Mouse (Mus musculus): ENCODE results near the gene 1700012B09Rik. TPM values are rescaled to one million over a fixed set of nuclear protein-coding genes. Genes with fewer than 3 reads are reported as not detected.

1700012B09Rik gene
- polyA plus RNA-seq, 1 experiment from 2014 or later = 4.5 TPM

DNA sequence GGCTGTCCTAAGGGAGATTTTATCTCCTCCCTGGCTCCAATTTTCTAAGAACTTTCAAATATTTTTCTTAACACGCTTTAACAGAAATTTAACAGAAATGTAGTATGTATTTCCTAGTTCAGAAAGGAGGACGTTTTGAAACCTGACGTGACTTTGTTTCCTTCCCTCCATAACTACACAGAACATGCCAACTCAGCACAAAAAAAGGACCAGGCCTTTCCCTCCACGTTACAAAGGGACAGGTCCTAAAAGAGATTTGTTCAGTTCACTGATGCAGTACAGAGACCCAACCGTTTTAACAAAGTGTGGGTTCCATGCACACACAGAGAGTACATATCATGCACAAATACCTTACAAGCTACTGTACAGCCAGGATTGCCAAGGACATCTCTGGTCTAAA, 49.2 kb downstream of the 1700012B09Rik start:
- Histone ChIP-seq H3K9me3 (replicated peaks; ENCODE audit: control insufficient read depth, low read length, poor library complexity, severe bottlenecking) (no peaks in the 10 kb centered on the region), H3K27me3 (ENCODE audit: control insufficient read depth, insufficient read depth, low read depth, low read length) (no peaks in the 10 kb centered on the region), H3K4me3 (ENCODE audit: low read depth, low read length) (no peak overlapping the region), H3K4me2 (ENCODE audit: low read length) (no peak overlapping the region), H3K36me3 (ENCODE audit: control insufficient read depth, insufficient read depth, low read length) (no peaks in the 10 kb centered on the region), H3K9ac (ENCODE audit: low read depth, low read length) (no peak overlapping the region), H3K27ac (ENCODE audit: low read length) (no peak overlapping the region), H3K4me1 (ENCODE audit: control insufficient read depth, insufficient read depth, low read length) (no peaks in the 10 kb centered on the region)
- ATAC-seq = no peak
- WGBS = 79% methylated on average over 5 of the region's 5 CpGs

DNA sequence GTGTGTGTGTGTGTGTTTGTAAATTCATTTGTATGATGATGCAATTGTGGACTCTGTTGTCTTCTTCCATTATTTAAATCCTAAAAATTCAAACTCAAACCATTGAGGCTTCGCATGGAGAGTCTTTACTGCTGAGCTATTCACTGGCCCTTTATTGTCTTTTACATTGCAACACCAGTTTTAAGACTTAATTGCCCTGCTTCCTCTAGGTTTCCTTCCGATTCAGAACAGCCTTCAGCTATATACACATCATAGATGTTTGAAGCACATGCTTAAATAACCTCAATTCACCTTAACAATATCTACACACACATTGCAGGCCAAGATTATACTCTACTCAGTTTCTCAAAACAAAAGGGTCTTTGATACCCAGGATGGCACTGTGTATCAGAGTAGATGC, 50.4 kb downstream of the 1700012B09Rik start:
- no peak overlapping the region for H3K4me2 ChIP-seq (ENCODE audit: low read length)
- H3K9ac ChIP-seq (ENCODE audit: low read depth, low read length) = no peak overlapping the region
- H3K27ac ChIP-seq (ENCODE audit: low read length) = no peak overlapping the region
- H3K9me3 ChIP-seq (replicated peaks; ENCODE audit: control insufficient read depth, low read length, poor library complexity, severe bottlenecking) = no peaks in the 10 kb centered on the region
- 52% methylated on average over 2 of the region's 2 CpGs for WGBS
- ATAC-seq = no peak
- H3K36me3 ChIP-seq (ENCODE audit: control insufficient read depth, insufficient read depth, low read length) = no peaks in the 10 kb centered on the region
- H3K4me3 ChIP-seq (ENCODE audit: low read depth, low read length) = no peak overlapping the region
- H3K4me1 ChIP-seq (ENCODE audit: control insufficient read depth, insufficient read depth, low read length) = no peaks in the 10 kb centered on the region
- H3K27me3 ChIP-seq (ENCODE audit: control insufficient read depth, insufficient read depth, low read depth, low read length) = no peaks in the 10 kb centered on the region

DNA sequence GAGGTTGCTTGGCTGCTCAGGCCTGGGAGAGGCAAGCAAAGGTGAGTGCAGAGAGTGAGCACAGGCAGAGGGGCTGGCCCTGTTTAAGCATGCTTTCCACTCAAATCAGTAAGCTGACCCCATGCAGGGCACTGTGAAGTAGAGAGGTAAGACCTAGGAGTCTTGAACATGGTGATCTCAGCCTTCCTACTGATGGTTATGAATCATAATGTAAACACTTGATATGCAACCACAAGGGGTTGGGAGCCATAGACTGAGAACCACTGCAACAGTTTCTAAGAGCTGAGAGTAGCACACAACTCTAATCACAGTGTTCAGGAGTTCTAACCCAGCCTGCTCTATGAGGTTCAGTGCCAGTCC, 52.5 kb downstream of the 1700012B09Rik start:
- ATAC-seq = no peak
- H3K27me3 ChIP-seq (ENCODE audit: control insufficient read depth, insufficient read depth, low read depth, low read length) = no peaks in the 10 kb centered on the region
- no peak overlapping the region for H3K9ac ChIP-seq (ENCODE audit: low read depth, low read length)
- H3K4me1 ChIP-seq (ENCODE audit: control insufficient read depth, insufficient read depth, low read length) = no peaks in the 10 kb centered on the region
- no peaks in the 10 kb centered on the region for H3K9me3 ChIP-seq (replicated peaks; ENCODE audit: control insufficient read depth, low read length, poor library complexity, severe bottlenecking)
- H3K27ac ChIP-seq (ENCODE audit: low read length) = no peak overlapping the region
- 0 out of 2 replicates have a peak overlapping the region, but pooled peaks have one; percentile 13 for H3K4me2 ChIP-seq (ENCODE audit: low read length)
- no peaks in the 10 kb centered on the region for H3K36me3 ChIP-seq (ENCODE audit: control insufficient read depth, insufficient read depth, low read length)
- no peak overlapping the region for H3K4me3 ChIP-seq (ENCODE audit: low read depth, low read length)

DNA sequence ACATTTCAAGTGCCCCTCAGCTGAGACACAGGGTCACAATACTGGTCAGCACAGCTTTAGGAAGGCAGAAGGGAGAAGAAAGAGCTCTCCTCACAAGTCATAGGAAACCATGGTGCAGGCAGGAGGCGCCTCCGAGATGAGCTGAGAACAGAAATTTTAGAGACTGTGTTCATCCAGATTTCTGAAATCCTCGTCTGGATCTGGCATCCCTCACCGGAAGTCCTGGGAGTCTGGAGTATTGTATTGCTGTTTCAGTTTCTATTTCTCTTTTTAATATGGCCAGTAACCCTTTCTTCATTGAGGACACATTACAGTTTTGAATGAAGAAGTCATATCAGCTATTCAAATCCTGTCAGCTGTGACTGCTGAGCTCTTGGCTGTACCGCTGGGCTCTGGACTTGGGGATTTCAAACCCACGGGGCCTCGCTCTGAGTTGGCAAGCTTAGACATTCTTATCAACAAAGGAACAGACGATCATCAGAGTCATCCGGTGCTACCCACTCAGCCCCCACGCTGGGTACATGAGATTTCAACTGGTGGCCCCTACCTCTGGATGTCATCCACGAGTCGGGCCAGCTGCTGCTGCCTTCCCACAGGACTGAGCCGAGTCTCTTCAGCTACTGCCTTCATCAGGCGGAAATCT, 53.0 kb downstream of the 1700012B09Rik start:
- ATAC-seq = peak; percentile 87
- 32% methylated on average over 14 of the region's 14 CpGs for WGBS

DNA sequence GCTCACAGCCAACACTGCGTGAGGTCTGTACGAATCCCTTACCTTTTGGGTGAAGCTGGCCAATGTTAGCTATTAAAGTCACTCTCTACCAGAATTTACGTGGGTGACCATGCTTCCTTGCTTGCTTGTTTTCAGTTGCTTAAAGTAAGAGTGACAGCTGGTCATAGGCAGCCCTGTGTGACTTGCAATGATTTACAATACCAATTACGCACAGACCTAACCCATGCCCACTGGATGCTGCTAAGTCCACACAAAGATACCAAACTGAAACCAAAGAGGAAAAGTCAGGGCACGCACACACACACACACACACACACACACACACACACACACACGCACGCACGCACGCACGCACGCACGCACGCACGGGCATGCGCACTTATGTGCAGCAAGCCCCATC, 55.6 kb downstream of the 1700012B09Rik start:
- no peak overlapping the region for H3K27ac ChIP-seq (ENCODE audit: low read length)
- no peak overlapping the region for H3K4me2 ChIP-seq (ENCODE audit: low read length)
- no peak overlapping the region for H3K9ac ChIP-seq (ENCODE audit: low read depth, low read length)
- no peak for ATAC-seq
- H3K4me1 ChIP-seq (ENCODE audit: control insufficient read depth, insufficient read depth, low read length) = no peaks in the 10 kb centered on the region
- H3K4me3 ChIP-seq (ENCODE audit: low read depth, low read length) = no peak overlapping the region
- WGBS = 89% methylated on average over 15 of the region's 15 CpGs
- H3K9me3 ChIP-seq (replicated peaks; ENCODE audit: control insufficient read depth, low read length, poor library complexity, severe bottlenecking) = no peaks in the 10 kb centered on the region
- no peaks in the 10 kb centered on the region for H3K36me3 ChIP-seq (ENCODE audit: control insufficient read depth, insufficient read depth, low read length)
- H3K27me3 ChIP-seq (ENCODE audit: control insufficient read depth, insufficient read depth, low read depth, low read length) = no peaks in the 10 kb centered on the region

More for the DNA sequence above, 53.0 kb downstream of the 1700012B09Rik start:
- Histone ChIP-seq H3K9ac (ENCODE audit: low read depth, low read length) (no peak overlapping the region), H3K27ac (ENCODE audit: low read length) (no peak overlapping the region), H3K9me3 (replicated peaks; ENCODE audit: control insufficient read depth, low read length, poor library complexity, severe bottlenecking) (no peaks in the 10 kb centered on the region), H3K4me3 (ENCODE audit: low read depth, low read length) (no peak overlapping the region), H3K4me1 (ENCODE audit: control insufficient read depth, insufficient read depth, low read length) (no peaks in the 10 kb centered on the region), H3K36me3 (ENCODE audit: control insufficient read depth, insufficient read depth, low read length) (no peaks in the 10 kb centered on the region), H3K4me2 (ENCODE audit: low read length) (0 out of 2 replicates have a peak overlapping the region, but pooled peaks have one; percentile 13), H3K27me3 (ENCODE audit: control insufficient read depth, insufficient read depth, low read depth, low read length) (no peaks in the 10 kb centered on the region)

DNA sequence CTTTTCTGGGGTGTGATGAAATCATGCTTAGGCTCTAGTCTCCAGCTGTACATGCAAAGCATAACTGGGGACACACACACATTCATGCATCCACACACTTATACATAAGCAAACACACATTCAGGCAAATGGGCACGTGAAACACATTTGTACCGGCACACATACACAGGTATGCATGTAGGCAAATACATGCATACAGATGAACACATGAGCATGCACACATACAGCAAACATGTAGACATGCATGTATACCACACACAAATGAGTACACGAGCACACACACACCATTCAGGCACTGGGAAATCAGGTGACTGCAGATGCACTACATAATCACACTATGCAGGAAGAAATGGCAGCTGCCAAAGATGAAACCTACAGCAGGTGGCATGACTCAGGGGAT, 59.9 kb downstream of the 1700012B09Rik start:
- 92% methylated on average over 3 of the region's 3 CpGs for WGBS
- no peak for ATAC-seq
- no peak overlapping the region for H3K4me3 ChIP-seq (ENCODE audit: low read depth, low read length)

More for the DNA sequence above, 59.9 kb downstream of the 1700012B09Rik start:
- no peaks in the 10 kb centered on the region for H3K9me3 ChIP-seq (replicated peaks; ENCODE audit: control insufficient read depth, low read length, poor library complexity, severe bottlenecking)
- no peak overlapping the region for H3K4me2 ChIP-seq (ENCODE audit: low read length)
- no peak overlapping the region for H3K9ac ChIP-seq (ENCODE audit: low read depth, low read length)
- H3K36me3 ChIP-seq (ENCODE audit: control insufficient read depth, insufficient read depth, low read length) = no peaks in the 10 kb centered on the region
- H3K4me1 ChIP-seq (ENCODE audit: control insufficient read depth, insufficient read depth, low read length) = no peaks in the 10 kb centered on the region
- no peak overlapping the region for H3K27ac ChIP-seq (ENCODE audit: low read length)
- no peaks in the 10 kb centered on the region for H3K27me3 ChIP-seq (ENCODE audit: control insufficient read depth, insufficient read depth, low read depth, low read length)

Other genes starting within 250 kb of the 1700012B09Rik start
- gene Amotl1, start 126.0 kb downstream of the 1700012B09Rik start, polyA plus RNA-seq (2015; fragmentation: Nextera tagmentation; extraction: Ambion mirVana) = 8.3 and 9.1 TPM in 2 replicates
- 0.30 and 0.34 TPM in 2 replicates for gene Piwil4, start 30.3 kb downstream of the 1700012B09Rik start, polyA plus RNA-seq (2015; fragmentation: Nextera tagmentation; extraction: Ambion mirVana)
- 1.7 and 2.0 TPM in 2 replicates for gene Fut4, start 18.6 kb downstream of the 1700012B09Rik start, polyA plus RNA-seq (2015; fragmentation: Nextera tagmentation; extraction: Ambion mirVana)
- gene Mre11a, start 13.6 kb upstream of the 1700012B09Rik start, polyA plus RNA-seq (2015; fragmentation: Nextera tagmentation; extraction: Ambion mirVana) = 10.5 and 13.1 TPM in 2 replicates
- gene Ankrd49, start 13.8 kb upstream of the 1700012B09Rik start, polyA plus RNA-seq (2015; fragmentation: Nextera tagmentation; extraction: Ambion mirVana) = 27.9 and 30.9 TPM in 2 replicates
- gene Gpr83, start 89.2 kb upstream of the 1700012B09Rik start, polyA plus RNA-seq (2015; fragmentation: Nextera tagmentation; extraction: Ambion mirVana) = 4.1 and 4.2 TPM in 2 replicates
- gene Izumo1r, start 132.9 kb upstream of the 1700012B09Rik start, polyA plus RNA-seq (2015; fragmentation: Nextera tagmentation; extraction: Ambion mirVana) = not detected in 2 replicates